Comparison of ENCODE assay signal across 8 mouse cellular contexts in genomic region chr19:40830703-40831415, GRCm38 (mm10). TPM values are rescaled to one million over a fixed set of nuclear protein-coding genes. Genes with fewer than 3 reads are reported as not detected.
A peak's percentile ranks its signal among the peaks of the same experiment; 100 is the strongest.
DNase-seq lines count a peak whose midpoint lies in the region; ATAC-seq lines count a peak whose summit lies in the region.

Ccnj (plus strand) TSS chr19:40831279.

- intact Hi-C loops in left cerebral cortex, postnatal 14 days (cut with DNase I) = loop anchor here (10.0 kb wide), 2 partner anchors 184 to 246 kb away; partner anchors contain the start of gene Aldh18a1

- no peaks in the 10 kb centered on the region for H3K36me3 ChIP-seq in intestine, embryonic 15.5 days

- peak within 1 kb of the TSS; percentile 69 for H3K4me2 ChIP-seq in intestine, embryonic 15.5 days (replicated peaks)

- peak; percentile 98 for DNase-seq in adrenal gland, adult 2 months
- DNase-seq in embryo, embryonic 11 days = peak; percentile 95
- peak; percentile 95 for DNase-seq in gastrocnemius, postnatal 25 days
- DNase-seq in left cerebral cortex, postnatal 14 days (ENCODE audit: low spot score in 2 of 2) = peak; percentile 89 to 95
- DNase-seq in right cerebral cortex, postnatal 14 days = peak; percentile 89
- DNase-seq in urinary bladder, postnatal 25 days (ENCODE audit: low spot score) = peak; percentile 95

- H3K27me3 ChIP-seq in intestine, embryonic 15.5 days (replicated peaks) = no peaks in the 10 kb centered on the region

- peaks cover 13% of the 10 kb centered on the region; the same call in 1 of the 2 replicates for H3K4me1 ChIP-seq in intestine, embryonic 15.5 days (replicated peaks)

- peak within 1 kb of the TSS; percentile 87 for H3K27ac ChIP-seq in intestine, embryonic 15.5 days

- under 1% methylated on average over 71 of the region's 71 CpGs for WGBS in intestine, embryonic 15.5 days

- peak within 1 kb of the TSS; percentile 92 for H3K4me3 ChIP-seq in intestine, embryonic 15.5 days (replicated peaks)

- peak within 1 kb of the TSS; percentile 94 for H3K9ac ChIP-seq in intestine, embryonic 15.5 days

- peak; percentile 99 for ATAC-seq in intestine, embryonic 15.5 days
- peak; percentile 87 for ATAC-seq in megakaryocyte-erythroid progenitor cell, adult 5-6 weeks (replicated peaks; ENCODE audit: low FRiP score, low TSS enrichment, poor library complexity, severe bottlenecking)

- H3K9me3 ChIP-seq in intestine, embryonic 15.5 days = no peaks in the 10 kb centered on the region

RNA-seq across cellular contexts. Expression of gene Ccnj, which starts in this region (rescaled TPM):
- 1 to 10 TPM; 3.9 to 4.9 TPM for total RNA-seq in adrenal gland, adult 2 months (2021)
- 6.9 and 8.4 TPM in 2 replicates for polyA plus RNA-seq in adrenal gland, adult 2 months (2012; rRNA removed)
- 1 to 10 TPM; 2.9 to 3.5 TPM for total RNA-seq in gastrocnemius, postnatal 25 days (2021)
- 9.1 and 9.8 TPM in 2 replicates for polyA plus RNA-seq in intestine, embryonic 15.5 days (2015; fragmentation: Nextera tagmentation; extraction: Ambion mirVana)
- 1 to 10 TPM; 7.8 to 8.7 TPM for total RNA-seq in left cerebral cortex, postnatal 14 days (2021)
- total RNA-seq in megakaryocyte-erythroid progenitor cell, adult 5-6 weeks (2014; fragmentation: Nextera tagmentation) = 3.8 and 4.6 TPM in 2 replicates
- total RNA-seq in megakaryocyte-erythroid progenitor cell, adult 5-6 weeks (2017) = 4.4 and 6.2 TPM in 2 replicates

Comparison
In these comparisons a context has a peak if more than half of its experiments do, and no peak if none do; other contexts are left out.
1. Peak in every context shown above with its lines: DNase-seq, ATAC-seq, H3K4me3 ChIP-seq and H3K27ac ChIP-seq.